Mouse (Mus musculus) forebrain, embryonic 11.5 days (tissue): ENCODE data around the gene Tmem44. TPM values are rescaled to one million over a fixed set of nuclear protein-coding genes. Genes with fewer than 3 reads are reported as not detected.

Source experiments
- ATAC-seq: fragments of 200-750 bp; cut with Nextera tagmentation; replicated peaks from 2 replicates; pipeline ENCODE4 v1.8.0; 2017; ENCODE audit warnings: moderate TSS enrichment; ENCODE audit not compliant: low FRiP score
- DNase-seq: peaks from one replicate; pipeline ENCODE4 v3.0.0-alpha.2; 2017; ENCODE audit warnings: low spot score
- H3K27ac ChIP-seq: fragments of 300-500 bp; sonication (generic); 2 replicates; pipeline ENCODE4 v1.5.1; 2014; ENCODE audit warnings: low read depth, low read length
- H3K27me3 ChIP-seq: fragments of 300-500 bp; sonication (generic); 2 replicates; pipeline ENCODE4 v1.6.1; 2014; ENCODE audit warnings: mild to moderate bottlenecking, low read length, mixed read lengths; ENCODE audit not compliant: control insufficient read depth, insufficient read depth
- H3K36me3 ChIP-seq: fragments of 300-500 bp; sonication (generic); 2 replicates; pipeline ENCODE4 v1.6.1; 2014; ENCODE audit warnings: mild to moderate bottlenecking, low read length, moderate library complexity, mixed read lengths; ENCODE audit not compliant: control insufficient read depth, insufficient read depth
- H3K4me1 ChIP-seq: fragments of 300-500 bp; sonication (generic); replicated peaks from 2 replicates; pipeline ENCODE4 v1.6.1; 2014; ENCODE audit warnings: low read length, mixed read lengths; ENCODE audit not compliant: control insufficient read depth, insufficient read depth
- H3K4me2 ChIP-seq: fragments of 300-500 bp; sonication (generic); 2 replicates; pipeline ENCODE4 v1.6.1; 2014; ENCODE audit warnings: low read depth, mild to moderate bottlenecking, low read length, moderate library complexity, mixed read lengths; ENCODE audit not compliant: severe bottlenecking
- H3K4me3 ChIP-seq: fragments of 300-500 bp; sonication (generic); 2 replicates; pipeline ENCODE4 v1.5.1; 2014; ENCODE audit warnings: low read depth, low read length
- H3K9ac ChIP-seq: fragments of 300-500 bp; sonication (generic); 2 replicates; pipeline ENCODE4 v1.6.1; 2014; ENCODE audit warnings: low read length
- H3K9me3 ChIP-seq: fragments of 300-500 bp; sonication (generic); 2 replicates; pipeline ENCODE4 v1.6.1; 2016; ENCODE audit warnings: low read length, mixed read lengths; ENCODE audit not compliant: control insufficient read depth
- WGBS: fragments of 180-500 bp; shearing (Covaris S2); extraction: QIAGEN DNeasy Blood & Tissue Kit; methylation state at CpG from one replicate; pipeline ENCODE4 v1.1.7; 2014; 5-methylcytosine and 5-hydroxymethylcytosine counted together
- polyA plus RNA-seq: library from polyadenylated mRNA; unstranded; fragments of >200 nt; fragmentation: Nextera tagmentation; extraction: Ambion mirVana; gene quantifications from 2 replicates; pipeline ENCODE4 v1.2.1, GENCODE M21; 2014

The Tmem44 gene
- polyA plus RNA-seq, 1 experiment from 2014 or later, result 26.3 TPM

DNA sequence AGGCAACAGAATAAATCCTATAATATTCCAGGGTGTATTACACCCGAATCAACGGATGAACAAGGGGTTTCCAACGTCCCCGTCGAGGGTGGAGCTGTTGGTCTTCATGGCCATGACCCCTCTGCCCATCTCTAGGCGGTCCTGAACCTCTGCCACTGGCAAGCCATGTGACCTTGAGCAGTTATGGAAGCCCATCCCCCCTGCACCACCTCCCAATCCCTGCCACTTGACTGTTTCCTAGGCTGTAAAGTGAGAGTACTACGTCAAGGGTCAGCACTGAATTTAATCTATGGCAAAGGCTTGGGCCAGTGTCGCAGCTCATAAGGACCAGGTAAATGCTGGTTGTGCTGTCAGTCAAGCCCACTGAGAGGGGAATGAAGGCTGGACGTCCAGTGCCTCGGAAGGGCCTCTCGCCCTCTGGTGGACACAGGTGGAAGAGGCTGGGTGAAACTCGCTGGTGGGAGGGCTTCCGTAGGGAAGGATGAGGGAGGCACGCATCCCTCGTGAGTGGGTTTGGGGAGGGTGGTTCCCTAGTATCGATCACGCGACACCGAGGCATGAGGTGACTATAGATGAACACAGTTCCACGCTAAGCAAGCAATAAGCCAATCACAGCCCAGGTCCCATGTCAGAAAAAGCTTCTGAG, 18.8 kb downstream of the Tmem44 start:
- ATAC-seq (peak; percentile 46; the same call in 1 of the 2 replicates), DNase-seq (peak; percentile 76)
- no peak overlapping the region for H3K4me3 ChIP-seq
- H3K27ac ChIP-seq, result no peak overlapping the region
- no peaks in the 10 kb centered on the region for H3K4me1 ChIP-seq
- H3K4me2 ChIP-seq, result no peak overlapping the region
- H3K36me3 ChIP-seq, result no peaks in the 10 kb centered on the region
- no peaks in the 10 kb centered on the region for H3K27me3 ChIP-seq
- whole genome bisulfite sequencing, result 30% methylated on average over 20 of the region's 20 CpGs
- no peak overlapping the region for H3K9ac ChIP-seq
- no peaks in the 10 kb centered on the region for H3K9me3 ChIP-seq

DNA sequence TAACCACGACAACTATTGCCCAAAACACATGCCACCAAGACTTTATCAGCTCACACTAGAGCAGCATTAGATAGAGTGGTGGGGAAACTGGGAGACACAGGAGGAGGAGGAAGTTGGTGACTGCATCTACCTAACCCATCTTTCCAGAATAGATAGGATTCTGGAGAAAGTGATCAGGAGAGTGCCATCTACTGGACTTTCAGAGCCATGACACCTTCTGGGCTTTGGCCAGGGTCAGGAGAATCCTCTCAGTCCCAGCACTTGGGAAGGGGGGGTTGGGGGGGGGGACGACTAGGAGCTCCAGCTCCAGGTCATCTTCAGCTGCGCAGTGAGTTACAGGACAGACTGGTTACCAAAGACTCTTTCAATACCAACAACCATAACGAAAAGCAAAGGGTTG, 19.8 kb downstream of the Tmem44 start:
- ATAC-seq (no peak), DNase-seq (no peak)
- H3K9ac ChIP-seq, result no peak overlapping the region
- H3K27ac ChIP-seq, result no peak overlapping the region
- no peak overlapping the region for H3K4me3 ChIP-seq
- no peaks in the 10 kb centered on the region for H3K36me3 ChIP-seq
- WGBS, result 48% methylated on average over 4 of the region's 4 CpGs
- no peaks in the 10 kb centered on the region for H3K9me3 ChIP-seq
- H3K27me3 ChIP-seq, result no peaks in the 10 kb centered on the region
- H3K4me1 ChIP-seq, result no peaks in the 10 kb centered on the region
- no peak overlapping the region for H3K4me2 ChIP-seq

DNA sequence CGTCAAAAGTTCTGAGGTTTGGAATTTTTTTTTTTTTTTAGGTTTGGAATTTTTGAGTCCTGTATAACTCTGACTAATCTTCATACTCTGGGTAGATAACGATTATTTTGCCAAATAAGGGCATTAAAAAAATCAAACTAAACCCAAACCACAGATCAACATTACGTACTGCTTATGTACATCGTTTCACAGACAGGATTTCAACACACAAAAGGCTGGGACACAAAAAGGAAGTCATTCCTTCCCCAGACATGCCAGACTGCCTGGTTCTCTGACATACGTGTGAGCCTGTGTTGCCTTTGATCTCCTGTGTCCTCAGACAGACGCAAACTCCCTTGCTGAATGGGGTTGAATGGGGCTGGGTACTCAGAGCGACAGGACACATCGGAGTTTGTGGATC, 22.3 kb downstream of the Tmem44 start:
- Histone ChIP-seq H3K36me3 (no peaks in the 10 kb centered on the region), H3K27ac (no peak overlapping the region), H3K4me3 (no peak overlapping the region), H3K9me3 (no peaks in the 10 kb centered on the region), H3K4me2 (no peak overlapping the region), H3K9ac (no peak overlapping the region), H3K27me3 (no peaks in the 10 kb centered on the region), H3K4me1 (no peaks in the 10 kb centered on the region)
- no peak for DNase-seq
- no peak for ATAC-seq
- 88% methylated on average over 8 of the region's 8 CpGs for WGBS

DNA sequence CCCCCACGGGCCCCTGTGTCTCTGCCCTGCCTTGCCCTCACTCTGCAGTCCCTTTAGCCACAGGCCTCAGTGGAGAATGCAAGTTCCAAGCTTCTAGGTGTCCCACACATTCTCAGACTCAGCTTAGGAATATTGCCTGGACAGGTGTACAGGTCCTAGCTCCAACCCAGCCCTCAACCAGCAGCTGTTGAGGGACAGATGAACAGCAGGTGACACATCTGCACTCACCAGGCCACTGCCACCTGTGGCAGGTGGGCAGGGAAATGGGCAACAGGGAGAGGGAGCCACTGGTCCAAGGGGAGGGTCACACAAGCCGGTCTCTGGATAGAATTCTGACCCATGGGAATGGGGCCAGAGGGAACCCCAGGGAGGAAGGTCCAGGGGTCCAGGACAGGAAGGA, 22.8 kb downstream of the Tmem44 start:
- Histone ChIP-seq H3K4me2 (no peak overlapping the region), H3K36me3 (no peaks in the 10 kb centered on the region), H3K4me3 (no peak overlapping the region), H3K4me1 (no peaks in the 10 kb centered on the region), H3K27ac (no peak overlapping the region), H3K9me3 (no peaks in the 10 kb centered on the region), H3K27me3 (no peaks in the 10 kb centered on the region), H3K9ac (no peak overlapping the region)
- DNase-seq, result no peak
- ATAC-seq, result no peak
- WGBS, result 83% methylated on average over 2 of the region's 2 CpGs

DNA sequence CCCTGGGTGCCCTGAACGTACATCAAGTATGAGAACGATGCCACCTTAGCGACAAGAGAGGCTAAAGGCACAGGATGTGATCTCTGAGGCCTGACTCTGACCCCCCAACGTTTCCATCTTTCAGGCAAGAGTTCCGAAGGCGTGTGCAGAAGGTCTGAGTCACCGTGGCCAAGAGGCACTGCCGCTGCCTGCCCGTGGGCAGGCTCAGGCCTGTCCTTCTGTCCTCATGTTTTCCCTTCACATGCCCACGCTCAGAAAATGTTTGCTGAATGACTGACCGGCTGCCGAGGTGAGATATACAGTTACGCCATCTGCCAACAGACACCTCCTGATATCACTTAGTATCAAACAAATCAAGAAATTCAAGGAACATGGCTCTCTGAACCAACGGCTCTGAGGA, 24.9 kb downstream of the Tmem44 start:
- no peaks in the 10 kb centered on the region for H3K4me1 ChIP-seq
- H3K9ac ChIP-seq, result no peak overlapping the region
- no peaks in the 10 kb centered on the region for H3K36me3 ChIP-seq
- H3K9me3 ChIP-seq, result no peaks in the 10 kb centered on the region
- H3K27me3 ChIP-seq, result no peaks in the 10 kb centered on the region
- no peak overlapping the region for H3K27ac ChIP-seq
- WGBS, result 86% methylated on average over 14 of the region's 14 CpGs
- no peak overlapping the region for H3K4me2 ChIP-seq
- no peak overlapping the region for H3K4me3 ChIP-seq
- ATAC-seq, result no peak
- DNase-seq, result no peak

DNA sequence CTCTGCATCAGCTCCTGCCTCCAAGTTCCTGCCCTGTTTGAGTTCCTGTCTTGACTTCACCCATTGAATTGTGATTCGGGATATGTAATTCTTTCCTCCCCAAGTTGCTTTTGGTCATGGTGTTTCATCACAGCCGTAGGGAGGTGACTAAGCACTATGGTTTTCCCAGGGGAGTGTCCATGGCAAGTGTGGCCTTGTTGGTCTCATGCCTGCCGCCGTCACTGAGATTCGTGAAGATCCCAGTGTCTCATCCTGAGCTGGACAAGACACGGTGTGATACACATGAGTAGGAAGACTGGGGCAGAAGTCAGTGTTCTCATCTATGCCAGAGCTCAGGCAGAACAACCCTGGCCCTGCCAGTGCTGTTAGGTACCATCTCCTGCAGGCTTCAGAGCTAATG, 26.2 kb downstream of the Tmem44 start:
- ATAC-seq (no peak), DNase-seq (no peak)
- 93% methylated on average over 6 of the region's 6 CpGs for WGBS
- Histone ChIP-seq H3K27me3 (no peaks in the 10 kb centered on the region), H3K36me3 (no peaks in the 10 kb centered on the region), H3K4me3 (no peak overlapping the region), H3K27ac (no peak overlapping the region), H3K4me2 (no peak overlapping the region), H3K4me1 (no peaks in the 10 kb centered on the region), H3K9ac (no peak overlapping the region), H3K9me3 (no peaks in the 10 kb centered on the region)

DNA sequence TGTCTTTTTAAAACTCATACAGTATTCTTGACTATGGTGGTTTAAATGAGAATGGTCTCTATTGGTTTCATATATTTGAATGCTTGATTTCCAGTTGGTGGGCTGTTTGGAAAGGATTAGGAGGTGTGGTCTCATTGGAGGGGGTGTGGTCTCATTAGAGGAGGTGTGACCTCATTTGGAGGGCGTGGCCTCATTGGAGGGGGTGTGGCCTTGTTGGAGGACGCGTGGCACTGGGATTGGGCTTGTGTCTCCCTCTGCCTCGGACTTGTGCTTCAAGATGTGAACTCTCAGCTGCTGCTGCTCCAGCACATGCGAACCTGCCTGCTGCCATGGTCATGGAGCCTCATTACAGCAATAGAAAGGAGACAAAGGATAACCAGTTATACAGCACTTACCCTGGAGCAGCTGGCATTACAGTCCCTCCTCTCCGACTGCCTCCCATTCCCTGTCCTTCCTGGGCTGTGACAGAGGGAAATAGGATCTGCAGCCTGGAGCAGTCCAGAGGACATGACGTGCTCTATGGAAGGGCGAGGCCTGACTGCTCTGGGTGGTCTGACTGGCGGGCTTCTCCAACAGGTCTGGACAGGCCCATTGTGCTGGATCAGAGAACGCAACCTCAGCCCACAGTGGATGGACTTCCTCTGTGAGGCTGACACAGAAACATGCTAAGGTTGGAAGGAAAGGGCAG, 28.2 kb downstream of the Tmem44 start:
- no peak overlapping the region for H3K4me3 ChIP-seq
- DNase-seq (no peak), ATAC-seq (no peak)
- H3K9ac ChIP-seq, result no peak overlapping the region
- no peaks in the 10 kb centered on the region for H3K9me3 ChIP-seq
- H3K27me3 ChIP-seq, result no peaks in the 10 kb centered on the region
- no peaks in the 10 kb centered on the region for H3K36me3 ChIP-seq
- no peak overlapping the region for H3K27ac ChIP-seq
- WGBS, result 68% methylated on average over 10 of the region's 10 CpGs
- no peak overlapping the region for H3K4me2 ChIP-seq
- no peaks in the 10 kb centered on the region for H3K4me1 ChIP-seq

DNA sequence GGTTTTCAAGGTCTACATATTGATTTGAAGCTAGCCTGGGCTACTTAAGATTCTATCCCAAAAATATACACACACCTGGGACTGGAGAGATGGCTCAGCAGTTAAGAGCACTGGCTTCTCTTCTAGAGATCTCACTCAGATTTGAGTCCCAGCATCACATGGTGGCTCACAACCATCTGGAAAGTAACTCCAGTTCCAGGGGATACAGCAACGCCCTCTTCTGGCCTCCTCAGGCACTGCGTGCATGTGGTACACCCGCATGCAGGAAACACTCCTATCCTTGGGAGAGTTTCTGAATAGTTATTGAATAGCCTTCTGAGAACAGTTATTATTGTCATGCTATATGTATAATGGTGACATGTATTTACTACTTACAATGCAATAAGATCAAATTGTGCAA, 29.5 kb downstream of the Tmem44 start:
- no peaks in the 10 kb centered on the region for H3K27me3 ChIP-seq
- no peaks in the 10 kb centered on the region for H3K36me3 ChIP-seq
- DNase-seq (no peak), ATAC-seq (no peak)
- H3K4me2 ChIP-seq, result no peak overlapping the region
- no peak overlapping the region for H3K27ac ChIP-seq
- no peaks in the 10 kb centered on the region for H3K9me3 ChIP-seq
- H3K9ac ChIP-seq, result no peak overlapping the region
- WGBS, result 59% methylated on average over 3 of the region's 3 CpGs
- H3K4me3 ChIP-seq, result no peak overlapping the region
- H3K4me1 ChIP-seq, result no peaks in the 10 kb centered on the region

DNA sequence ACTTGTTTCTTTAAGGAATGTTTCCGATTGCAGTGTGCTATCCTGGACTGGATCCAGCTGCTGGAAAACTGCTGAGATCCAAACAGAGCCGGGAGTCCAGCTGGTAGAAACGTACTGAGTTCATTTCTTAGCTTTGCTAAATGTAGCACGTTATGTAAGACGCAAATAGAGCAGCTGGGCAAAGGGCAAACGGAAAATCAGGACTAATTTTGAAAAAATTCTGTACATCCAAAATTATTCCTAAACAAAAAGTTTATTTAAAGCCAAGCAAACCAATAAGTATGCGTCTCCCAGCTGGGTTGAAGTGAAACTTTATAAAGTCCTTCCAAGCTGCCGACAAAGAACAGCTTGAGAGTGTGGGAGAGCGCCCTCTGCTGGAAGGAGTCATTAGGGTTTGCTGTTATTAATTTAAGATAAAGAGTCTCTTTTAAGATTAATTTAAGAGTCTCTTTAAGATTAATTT, 30.2 kb downstream of the Tmem44 start:
- Histone ChIP-seq H3K9ac (no peak overlapping the region; the same call in 1 of the 2 replicates), H3K27ac (no peak overlapping the region), H3K4me1 (no peaks in the 10 kb centered on the region), H3K9me3 (no peaks in the 10 kb centered on the region), H3K4me3 (no peak overlapping the region), H3K27me3 (no peaks in the 10 kb centered on the region), H3K4me2 (no peak overlapping the region), H3K36me3 (no peaks in the 10 kb centered on the region)
- ATAC-seq (no peak), DNase-seq (peak; percentile 83)
- WGBS, result 39% methylated on average over 9 of the region's 9 CpGs
